Mouse (Mus musculus) midbrain, embryonic 10.5 days (tissue): ENCODE measurements around the gene Efna2. TPM values are rescaled to one million over a fixed set of nuclear protein-coding genes. Genes with fewer than 3 reads are reported as not detected.
"Not testable (repeated sequence)": the region's sequence is repeated elsewhere in the genome, so short reads cannot be mapped to it uniquely, and the experiment has no call there.

Source experiments
- DNase-seq: peaks from one replicate; pipeline ENCODE4 v3.0.0-alpha.2; 2017; ENCODE audit warnings: low spot score
- H3K27ac ChIP-seq: fragments of 300-500 bp; sonication (generic); replicated peaks from 2 replicates; pipeline ENCODE4 v1.5.1; 2016; ENCODE audit warnings: mild to moderate bottlenecking
- H3K27me3 ChIP-seq: fragments of 300-500 bp; sonication (generic); 2 replicates; pipeline ENCODE4 v1.6.1; 2016; ENCODE audit warnings: low read depth, mild to moderate bottlenecking; ENCODE audit not compliant: poor library complexity, severe bottlenecking
- H3K36me3 ChIP-seq: fragments of 300-500 bp; sonication (generic); 2 replicates; pipeline ENCODE4 v1.6.1; 2016; ENCODE audit warnings: mild to moderate bottlenecking, moderate library complexity
- H3K4me1 ChIP-seq: fragments of 300-500 bp; sonication (generic); 2 replicates; pipeline ENCODE4 v1.6.1; 2016
- H3K4me3 ChIP-seq: fragments of 300-500 bp; sonication (generic); 2 replicates; pipeline ENCODE4 v1.5.1; 2016; ENCODE audit warnings: mild to moderate bottlenecking, moderate library complexity
- H3K9me3 ChIP-seq: fragments of 300-500 bp; sonication (generic); replicated peaks from 2 replicates; pipeline ENCODE4 v1.6.1; 2016; ENCODE audit warnings: mild to moderate bottlenecking
- WGBS: fragments of 180-500 bp; shearing (Covaris S2); methylation state at CpG from one replicate; pipeline ENCODE4 v1.1.7; 2016; 5-methylcytosine and 5-hydroxymethylcytosine counted together
- polyA plus RNA-seq: library from polyadenylated mRNA; unstranded; fragments of >200 nt; fragmentation: Nextera tagmentation; extraction: Ambion mirVana; gene quantifications from 2 replicates; pipeline ENCODE4 v1.2.1, GENCODE M21; 2016

The Efna2 gene
- polyA plus RNA-seq, 1 experiment from 2014 or later, result 56.6 TPM

GRCm38 (mm10) chr10:80161522-80162242 is 17.6 kb upstream of the Efna2 start:
- WGBS, result 8% methylated on average over 6 of the region's 7 CpGs
- peak; percentile 70 for DNase-seq
- Histone ChIP-seq H3K36me3 (peaks cover 11% of the 10 kb centered on the region), H3K9me3 (no peaks in the 10 kb centered on the region), H3K27me3 (peaks cover 9% of the 10 kb centered on the region), H3K4me1 (peaks cover 96% of the 10 kb centered on the region), H3K4me3 (peak overlapping the region; percentile 51), H3K27ac (peak overlapping the region; percentile 88)

- whole genome bisulfite sequencing, result 83% methylated on average over 3 of the region's 3 CpGs
- H3K27ac ChIP-seq, result peak overlapping the region; percentile 88
- peaks cover 5% of the 10 kb centered on the region for H3K36me3 ChIP-seq
- peaks cover 96% of the 10 kb centered on the region for H3K4me1 ChIP-seq
- DNase-seq, result no peak
- peaks cover 9% of the 10 kb centered on the region for H3K27me3 ChIP-seq
- H3K4me3 ChIP-seq, result 0 out of 2 replicates have a peak overlapping the region, but pooled peaks have one; percentile 5
- no peaks in the 10 kb centered on the region for H3K9me3 ChIP-seq
These were observed 17.1 kb upstream of the Efna2 start for GRCm38 (mm10) chr10:80162243-80162608.

- H3K36me3 ChIP-seq, result no peaks in the 10 kb centered on the region
- peaks cover 94% of the 10 kb centered on the region for H3K4me1 ChIP-seq
- WGBS, result 82% methylated on average over 6 of the region's 6 CpGs
- peak overlapping the region; percentile 88 for H3K27ac ChIP-seq
- 0 out of 2 replicates have a peak overlapping the region, but pooled peaks have one; percentile 5 for H3K4me3 ChIP-seq
- H3K9me3 ChIP-seq, result no peaks in the 10 kb centered on the region
- no peak for DNase-seq
- H3K27me3 ChIP-seq, result peaks cover 9% of the 10 kb centered on the region
These were observed 16.5 kb upstream of the Efna2 start for GRCm38 (mm10) chr10:80162716-80163299.

GRCm38 (mm10) chr10:80163721-80164120 is 15.6 kb upstream of the Efna2 start:
- peaks cover 89% of the 10 kb centered on the region for H3K4me1 ChIP-seq

GRCm38 (mm10) chr10:80164161-80164997 is 14.9 kb upstream of the Efna2 start:
- peak overlapping the region; percentile 78 for H3K27ac ChIP-seq
- no peak for DNase-seq
- no peaks in the 10 kb centered on the region for H3K9me3 ChIP-seq
- H3K4me1 ChIP-seq, result peaks cover 89% of the 10 kb centered on the region
- peak overlapping the region; percentile 53 for H3K4me3 ChIP-seq
- peaks cover 6% of the 10 kb centered on the region; the same call in 1 of the 2 replicates for H3K36me3 ChIP-seq
- H3K27me3 ChIP-seq, result peaks cover 9% of the 10 kb centered on the region
- 11% methylated on average over 44 of the region's 44 CpGs for WGBS

More at GRCm38 (mm10) chr10:80163721-80164120, 15.6 kb upstream of the Efna2 start:
- Histone ChIP-seq H3K36me3 (no peaks in the 10 kb centered on the region), H3K27ac (peak overlapping the region; percentile 78; the same call in 1 of the 2 replicates), H3K27me3 (peaks cover 9% of the 10 kb centered on the region), H3K9me3 (no peaks in the 10 kb centered on the region), H3K4me3 (peak overlapping the region; percentile 53)
- WGBS, result 75% methylated on average over 8 of the region's 8 CpGs
- no peak for DNase-seq

GRCm38 (mm10) chr10:80164998-80165344 is 14.3 kb upstream of the Efna2 start:
- H3K27ac ChIP-seq, result peak overlapping the region; percentile 78
- H3K27me3 ChIP-seq, result peaks cover 9% of the 10 kb centered on the region
- peak; percentile 95 for DNase-seq
- peaks cover 89% of the 10 kb centered on the region for H3K4me1 ChIP-seq
- peak overlapping the region; percentile 53 for H3K4me3 ChIP-seq
- H3K36me3 ChIP-seq, result peaks cover 11% of the 10 kb centered on the region
- WGBS, result under 1% methylated on average over 17 of the region's 17 CpGs
- H3K9me3 ChIP-seq, result no peaks in the 10 kb centered on the region

GRCm38 (mm10) chr10:80165392-80166128 is 13.7 kb upstream of the Efna2 start, which contains the start of gene Cirbp:
Gene Cirbp, plus strand, starts transcription at chr10:80165985.
- H3K36me3 ChIP-seq, result peaks cover 17% of the 10 kb centered on the region
- DNase-seq, result peak; percentile 48
- H3K4me1 ChIP-seq, result peaks cover 89% of the 10 kb centered on the region
- H3K4me3 ChIP-seq, result peak within 1 kb of the TSS; percentile 77
- H3K27me3 ChIP-seq, result peaks cover 9% of the 10 kb centered on the region
- WGBS, result 19% methylated on average over 20 of the region's 20 CpGs
- H3K9me3 ChIP-seq, result no peaks in the 10 kb centered on the region
- H3K27ac ChIP-seq, result peak within 1 kb of the TSS; percentile 99

- not testable (repeated sequence) for DNase-seq, H3K27me3 ChIP-seq, H3K9me3 ChIP-seq
- H3K36me3 ChIP-seq, result peaks cover 23% of the 10 kb centered on the region
- H3K27ac ChIP-seq, result peak overlapping the region; percentile 99
- peak overlapping the region; percentile 53 for H3K4me3 ChIP-seq
- H3K4me1 ChIP-seq, result peaks cover 86% of the 10 kb centered on the region
- WGBS, result 92% methylated on average over 4 of the region's 4 CpGs
These were observed 13.1 kb upstream of the Efna2 start for GRCm38 (mm10) chr10:80166136-80166535.

GRCm38 (mm10) chr10:80167460-80168037 is 11.7 kb upstream of the Efna2 start:
- Histone ChIP-seq H3K27ac (peak overlapping the region; percentile 99), H3K4me3 (peak overlapping the region; percentile 77), H3K27me3 (peaks cover 9% of the 10 kb centered on the region), H3K4me1 (peaks cover 86% of the 10 kb centered on the region), H3K9me3 (no peaks in the 10 kb centered on the region), H3K36me3 (peaks cover 37% of the 10 kb centered on the region)
- WGBS, result under 1% methylated on average over 55 of the region's 55 CpGs
- DNase-seq, result peak; percentile 99

GRCm38 (mm10) chr10:80168038-80168661 is 11.1 kb upstream of the Efna2 start:
- H3K9me3 ChIP-seq, result no peaks in the 10 kb centered on the region
- peaks cover 9% of the 10 kb centered on the region for H3K27me3 ChIP-seq
- H3K27ac ChIP-seq, result peak overlapping the region; percentile 99
- peaks cover 39% of the 10 kb centered on the region for H3K36me3 ChIP-seq
- WGBS, result under 1% methylated on average over 45 of the region's 48 CpGs
- DNase-seq, result peak; percentile 94
- H3K4me1 ChIP-seq, result peaks cover 84% of the 10 kb centered on the region
- peak overlapping the region; percentile 77 for H3K4me3 ChIP-seq

GRCm38 (mm10) chr10:80169070-80169469 is 10.2 kb upstream of the Efna2 start:
- Histone ChIP-seq H3K36me3 (peaks cover 39% of the 10 kb centered on the region), H3K4me1 (peaks cover 84% of the 10 kb centered on the region), H3K27ac (peak overlapping the region; percentile 99), H3K27me3 (peaks cover 4% of the 10 kb centered on the region), H3K9me3 (no peaks in the 10 kb centered on the region), H3K4me3 (peak overlapping the region; percentile 77)
- WGBS, result 58% methylated on average over 1 of the region's 1 CpGs
- DNase-seq, result no peak
